Mouse (Mus musculus): ENCODE measurements around the gene Xpo4. TPM values are rescaled to one million over a fixed set of nuclear protein-coding genes. Genes with fewer than 3 reads are reported as not detected.

Gene Xpo4
- polyA plus RNA-seq, 1 experiment, result not detected

DNA sequence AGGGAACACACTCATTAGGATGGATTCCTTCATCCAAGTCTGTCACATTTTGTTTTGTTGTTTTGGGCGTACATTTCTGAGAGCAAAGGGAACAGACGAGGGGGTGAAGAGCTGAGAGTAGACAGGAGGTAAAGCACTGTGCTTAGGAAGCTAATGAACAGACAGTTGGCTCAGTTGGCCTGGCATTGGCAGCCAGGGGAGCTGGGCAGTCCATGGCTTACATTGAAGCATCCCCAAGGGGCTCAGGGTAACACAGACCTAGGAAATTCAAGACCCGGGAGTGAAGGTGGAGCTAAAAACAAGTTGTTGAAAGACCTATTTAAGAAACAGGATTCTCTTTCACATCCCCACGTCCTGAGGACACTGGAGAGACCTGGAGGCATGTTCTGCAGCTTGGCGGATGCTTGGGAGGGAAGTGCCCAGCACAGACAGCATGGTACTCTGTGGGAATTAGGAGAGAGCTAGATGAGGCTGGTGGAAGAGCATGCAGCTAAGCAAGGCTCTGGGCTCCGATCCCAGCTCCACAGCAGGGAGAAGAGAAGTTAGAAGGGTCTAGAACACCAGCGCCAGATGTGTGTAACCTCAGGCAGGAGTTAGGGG lies 109.7 kb downstream of the Xpo4 start:
- WGBS, result 67% methylated on average over 7 of the region's 7 CpGs
- Histone ChIP-seq H3K4me1 (ENCODE audit: control insufficient read depth, insufficient read depth, low read length) (peaks cover 4% of the 10 kb centered on the region; the same call in 1 of the 2 replicates), H3K27ac (ENCODE audit: insufficient read depth, low read depth, low read length) (no peak overlapping the region), H3K4me3 (ENCODE audit: insufficient read depth, low read depth, low read length) (no peak overlapping the region)
- TF ChIP-seq CTCF (IDR thresholded peaks at IDR 0.05; ENCODE audit: insufficient read depth, low read depth, low read length) (no peak), POLR2A (IDR thresholded peaks at IDR 0.05; ENCODE audit: insufficient read depth, low read depth, low read length) (no peak)

DNA sequence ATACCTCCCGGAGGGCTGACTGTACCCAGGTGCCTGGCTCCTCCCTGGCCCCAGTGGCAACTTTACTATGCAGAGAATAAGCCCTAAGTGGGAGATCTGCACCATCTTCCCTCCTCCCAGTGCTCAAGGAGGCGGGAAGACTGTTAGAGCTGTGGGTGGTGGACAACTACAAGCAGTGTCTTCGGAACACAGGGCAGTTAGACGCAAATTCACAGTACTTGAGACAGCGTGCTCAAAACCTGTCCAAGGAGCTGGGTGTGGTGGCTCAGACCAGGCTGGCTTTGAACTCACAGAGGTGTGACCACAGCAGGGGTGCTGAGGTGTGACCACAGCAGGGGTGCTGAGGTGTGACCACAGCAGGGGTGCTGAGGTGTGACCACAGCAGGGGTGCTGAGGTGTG lies 110.8 kb downstream of the Xpo4 start:
- 64% methylated on average over 5 of the region's 5 CpGs for WGBS
- Histone ChIP-seq H3K4me1 (ENCODE audit: control insufficient read depth, insufficient read depth, low read length) (peaks cover 4% of the 10 kb centered on the region; the same call in 1 of the 2 replicates), H3K27ac (ENCODE audit: insufficient read depth, low read depth, low read length) (no peak overlapping the region), H3K4me3 (ENCODE audit: insufficient read depth, low read depth, low read length) (no peak overlapping the region)
- TF ChIP-seq CTCF (IDR thresholded peaks at IDR 0.05; ENCODE audit: insufficient read depth, low read depth, low read length) (no peak), POLR2A (IDR thresholded peaks at IDR 0.05; ENCODE audit: insufficient read depth, low read depth, low read length) (no peak)

DNA sequence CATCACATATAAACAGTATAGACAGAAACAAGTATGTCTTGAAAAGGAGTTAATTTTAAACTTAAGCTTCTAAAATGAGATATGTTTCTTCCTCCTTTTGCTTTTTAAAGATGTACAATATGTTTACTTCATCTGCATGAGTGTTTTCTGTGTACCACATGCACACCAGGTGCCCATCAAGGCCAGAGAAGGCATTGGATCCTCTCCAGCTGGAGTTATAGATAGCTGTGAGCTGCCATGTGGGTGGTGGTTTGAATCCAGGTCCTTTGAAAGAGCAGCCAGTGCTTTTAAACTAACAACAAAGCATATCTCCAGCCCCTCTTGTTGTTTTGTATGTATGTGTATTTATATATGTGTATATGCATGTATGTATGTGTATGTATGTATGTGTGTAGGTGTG lies 112.3 kb downstream of the Xpo4 start:
- no peak overlapping the region for H3K27ac ChIP-seq (ENCODE audit: insufficient read depth, low read depth, low read length)
- TF ChIP-seq POLR2A (IDR thresholded peaks at IDR 0.05; ENCODE audit: insufficient read depth, low read depth, low read length) (no peak), CTCF (IDR thresholded peaks at IDR 0.05; ENCODE audit: insufficient read depth, low read depth, low read length) (no peak)
- no peak overlapping the region for H3K4me3 ChIP-seq (ENCODE audit: insufficient read depth, low read depth, low read length)
- peaks cover 6% of the 10 kb centered on the region; the same call in 1 of the 2 replicates for H3K4me1 ChIP-seq (ENCODE audit: control insufficient read depth, insufficient read depth, low read length)

DNA sequence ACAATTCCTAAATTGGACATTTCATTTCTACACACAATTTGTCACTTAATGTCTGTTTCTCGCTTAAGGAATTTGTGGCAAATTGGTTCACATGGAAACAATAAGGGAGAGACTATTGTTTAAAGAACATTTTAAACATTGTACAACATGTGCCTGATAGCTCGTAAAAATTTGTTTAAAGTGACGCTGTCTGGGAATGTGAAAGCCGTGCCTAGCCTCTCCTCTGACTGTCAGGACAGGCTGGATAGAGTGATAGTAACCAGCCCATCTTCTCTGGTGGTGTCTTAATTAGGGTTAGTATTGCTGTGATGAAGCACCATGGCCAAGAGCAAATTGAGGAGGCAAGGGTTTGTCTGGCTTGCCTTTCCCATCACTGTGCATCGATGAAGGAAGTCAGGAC lies 118.2 kb downstream of the Xpo4 start:
- H3K27ac ChIP-seq (ENCODE audit: insufficient read depth, low read depth, low read length), result no peak overlapping the region
- peaks cover 17% of the 10 kb centered on the region for H3K4me1 ChIP-seq (ENCODE audit: control insufficient read depth, insufficient read depth, low read length)
- WGBS, result 72% methylated on average over 5 of the region's 5 CpGs
- TF ChIP-seq CTCF (IDR thresholded peaks at IDR 0.05; ENCODE audit: insufficient read depth, low read depth, low read length) (no peak), POLR2A (IDR thresholded peaks at IDR 0.05; ENCODE audit: insufficient read depth, low read depth, low read length) (no peak)
- H3K4me3 ChIP-seq (ENCODE audit: insufficient read depth, low read depth, low read length), result no peak overlapping the region

DNA sequence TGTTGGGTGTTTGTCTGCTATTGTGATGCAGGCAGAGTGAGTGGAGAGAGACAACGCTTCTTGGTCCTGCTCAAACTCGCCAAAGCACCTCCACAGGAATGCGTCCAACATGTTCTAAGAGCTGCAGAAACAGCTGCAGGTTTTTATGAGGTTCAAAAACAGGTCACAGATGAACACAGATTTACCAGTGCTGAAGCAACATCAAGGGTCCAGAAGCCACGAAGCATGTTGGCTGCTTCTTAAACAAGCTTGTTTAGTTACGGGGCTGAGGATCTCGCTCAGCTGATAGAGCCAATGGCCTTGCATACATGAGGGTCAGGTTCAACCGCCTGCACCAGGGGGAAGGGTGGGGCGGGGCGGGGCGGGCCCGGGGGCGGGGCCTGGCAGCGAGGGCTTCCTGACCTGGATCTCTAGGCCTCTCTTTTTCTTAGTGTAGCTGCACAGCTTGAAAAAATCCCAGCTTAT lies 118.6 kb downstream of the Xpo4 start:
- WGBS, result 30% methylated on average over 13 of the region's 13 CpGs
- H3K27ac ChIP-seq (ENCODE audit: insufficient read depth, low read depth, low read length), result no peak overlapping the region
- TF ChIP-seq POLR2A (IDR thresholded peaks at IDR 0.05; ENCODE audit: insufficient read depth, low read depth, low read length) (no peak), CTCF (IDR thresholded peaks at IDR 0.05; ENCODE audit: insufficient read depth, low read depth, low read length) (no peak)

DNA sequence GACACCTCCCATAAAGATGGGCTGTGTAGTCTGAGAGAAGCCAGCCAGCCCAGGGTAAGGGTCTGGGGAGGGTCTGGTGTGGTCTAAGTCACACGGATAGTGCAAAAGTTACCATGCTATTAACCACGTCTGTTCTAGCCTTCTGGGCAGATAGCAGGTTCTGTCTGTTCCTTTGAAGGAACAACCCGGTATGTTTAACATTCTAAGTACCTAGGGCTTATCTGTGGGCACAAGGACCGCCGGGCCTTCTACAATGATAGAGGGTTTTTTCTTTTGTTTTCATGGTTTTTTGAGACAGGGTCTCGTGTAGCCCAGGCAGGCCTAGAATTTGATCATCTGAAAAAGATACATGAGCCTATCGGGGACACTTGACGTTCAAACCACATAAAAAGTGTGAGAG lies 119.1 kb downstream of the Xpo4 start:
- H3K27ac ChIP-seq (ENCODE audit: insufficient read depth, low read depth, low read length), result no peak overlapping the region
- H3K4me1 ChIP-seq (ENCODE audit: control insufficient read depth, insufficient read depth, low read length), result peaks cover 20% of the 10 kb centered on the region
- 77% methylated on average over 8 of the region's 8 CpGs for WGBS
- no peak for TF ChIP-seq POLR2A (IDR thresholded peaks at IDR 0.05; ENCODE audit: insufficient read depth, low read depth, low read length)
- no peak for TF ChIP-seq CTCF (IDR thresholded peaks at IDR 0.05; ENCODE audit: insufficient read depth, low read depth, low read length)
- H3K4me3 ChIP-seq (ENCODE audit: insufficient read depth, low read depth, low read length), result no peak overlapping the region

More for the DNA sequence above, 118.6 kb downstream of the Xpo4 start:
- Histone ChIP-seq H3K4me3 (ENCODE audit: insufficient read depth, low read depth, low read length) (no peak overlapping the region), H3K4me1 (ENCODE audit: control insufficient read depth, insufficient read depth, low read length) (peaks cover 20% of the 10 kb centered on the region)

DNA sequence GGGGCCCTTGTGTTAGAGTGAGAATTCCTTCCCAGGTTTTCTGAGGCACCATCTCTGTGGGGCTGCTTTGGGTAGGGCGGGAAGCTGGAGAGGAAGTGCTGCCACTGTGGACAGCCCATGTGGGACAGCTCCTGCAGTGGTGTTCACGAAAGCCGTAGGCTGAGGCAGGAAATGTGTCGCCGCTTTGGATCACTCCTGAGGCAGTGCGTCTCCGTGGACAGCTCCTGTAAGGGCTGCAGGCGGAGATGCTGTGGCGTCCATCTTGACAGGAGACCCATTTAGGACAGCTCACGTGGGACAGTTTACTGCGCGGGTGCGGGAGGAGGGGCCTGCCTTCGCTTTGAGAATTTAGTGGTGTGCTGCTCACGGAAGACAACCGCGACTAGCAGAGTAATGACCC lies 119.7 kb downstream of the Xpo4 start:
- H3K4me1 ChIP-seq (ENCODE audit: control insufficient read depth, insufficient read depth, low read length), result peaks cover 25% of the 10 kb centered on the region
- TF ChIP-seq CTCF (IDR thresholded peaks at IDR 0.05; ENCODE audit: insufficient read depth, low read depth, low read length), result no peak
- TF ChIP-seq POLR2A (IDR thresholded peaks at IDR 0.05; ENCODE audit: insufficient read depth, low read depth, low read length), result no peak
- 83% methylated on average over 17 of the region's 17 CpGs for WGBS
- no peak overlapping the region for H3K27ac ChIP-seq (ENCODE audit: insufficient read depth, low read depth, low read length)
- no peak overlapping the region for H3K4me3 ChIP-seq (ENCODE audit: insufficient read depth, low read depth, low read length)

DNA sequence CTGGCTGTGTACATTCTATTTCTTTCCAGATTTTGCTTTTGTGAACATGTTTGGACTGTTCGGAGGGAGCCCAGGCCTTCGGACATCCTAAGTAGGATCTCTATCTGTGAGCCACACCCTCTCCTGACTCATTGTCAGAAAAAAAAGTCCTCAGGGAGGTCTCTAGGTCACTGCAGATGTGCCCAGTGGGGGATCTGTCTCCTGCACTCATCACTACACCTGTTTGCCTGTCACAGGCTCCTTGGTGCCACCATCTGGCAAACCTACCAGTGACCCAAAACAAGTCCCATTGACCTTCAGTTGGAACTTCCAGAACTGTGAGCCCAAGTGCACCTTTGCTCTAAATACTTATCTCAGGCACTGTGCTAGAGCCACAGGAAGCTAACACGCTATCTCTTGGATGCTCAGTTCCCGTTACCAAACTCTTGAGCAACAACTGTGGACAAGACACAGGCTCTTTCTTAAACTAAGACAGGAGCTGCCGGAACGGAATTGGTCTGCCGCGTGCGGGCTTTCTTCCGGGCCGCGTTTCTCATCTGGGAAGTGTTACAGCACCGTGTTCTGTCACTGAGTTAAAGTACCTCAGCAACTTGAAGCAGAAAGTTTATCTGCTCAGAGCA lies 121.7 kb downstream of the Xpo4 start:
- Histone ChIP-seq H3K4me1 (ENCODE audit: control insufficient read depth, insufficient read depth, low read length) (peaks cover 25% of the 10 kb centered on the region), H3K27ac (ENCODE audit: insufficient read depth, low read depth, low read length) (no peak overlapping the region), H3K4me3 (ENCODE audit: insufficient read depth, low read depth, low read length) (no peak overlapping the region)
- 92% methylated on average over 13 of the region's 13 CpGs for WGBS
- TF ChIP-seq CTCF (IDR thresholded peaks at IDR 0.05; ENCODE audit: insufficient read depth, low read depth, low read length) (no peak), POLR2A (IDR thresholded peaks at IDR 0.05; ENCODE audit: insufficient read depth, low read depth, low read length) (no peak)

DNA sequence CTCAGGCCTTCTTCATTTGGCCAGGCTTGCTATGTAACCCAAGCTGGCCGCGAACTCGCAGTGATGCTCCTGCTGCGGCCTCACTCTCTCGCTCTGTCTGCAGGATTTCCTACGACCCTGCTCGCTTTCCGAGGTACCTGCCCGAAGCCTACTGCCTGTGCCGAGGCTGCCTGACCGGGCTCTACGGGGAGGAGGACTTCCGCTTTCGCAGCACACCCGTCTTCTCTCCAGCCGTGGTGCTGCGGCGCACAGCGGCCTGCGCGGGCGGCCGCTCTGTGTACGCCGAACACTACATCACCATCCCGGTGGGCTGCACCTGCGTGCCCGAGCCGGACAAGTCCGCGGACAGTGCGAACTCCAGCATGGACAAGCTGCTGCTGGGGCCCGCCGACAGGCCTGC lies 123.0 kb downstream of the Xpo4 start:
- 67% methylated on average over 34 of the region's 34 CpGs for WGBS

More for the DNA sequence above, 123.0 kb downstream of the Xpo4 start:
- TF ChIP-seq POLR2A (IDR thresholded peaks at IDR 0.05; ENCODE audit: insufficient read depth, low read depth, low read length) (no peak), CTCF (IDR thresholded peaks at IDR 0.05; ENCODE audit: insufficient read depth, low read depth, low read length) (no peak)
- Histone ChIP-seq H3K4me1 (ENCODE audit: control insufficient read depth, insufficient read depth, low read length) (peaks cover 30% of the 10 kb centered on the region), H3K4me3 (ENCODE audit: insufficient read depth, low read depth, low read length) (no peak overlapping the region), H3K27ac (ENCODE audit: insufficient read depth, low read depth, low read length) (no peak overlapping the region)
